Mouse (Mus musculus) T-cell, adult 2 months (primary cell): ENCODE results near the gene Gpr19.

Experiments used
- DNase-seq: peaks from one replicate; pipeline ENCODE4 v3.0.0; 2022; ENCODE audit warnings: low spot score

Gene Gpr19

DNA sequence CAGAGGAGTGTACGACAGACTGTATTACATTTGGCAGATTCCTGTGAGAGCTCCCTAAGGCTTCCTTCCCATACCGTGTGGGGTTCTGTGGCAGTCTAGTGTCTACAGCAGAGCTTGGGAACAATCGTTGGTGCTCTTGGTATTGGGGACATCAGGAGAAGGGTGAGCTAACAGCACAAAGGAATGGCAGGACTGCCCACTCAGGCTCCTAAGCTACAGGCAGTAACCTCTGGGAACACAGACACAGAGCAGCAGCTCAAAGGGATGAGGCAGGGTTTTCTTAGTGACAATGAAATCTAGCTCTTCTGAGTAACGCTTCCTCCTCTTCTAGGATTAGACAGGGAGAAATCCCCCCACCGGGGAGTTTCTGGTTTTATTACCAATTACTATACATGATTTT lies 11.4 kb downstream of the Gpr19 start:
- no peak for DNase-seq

DNA sequence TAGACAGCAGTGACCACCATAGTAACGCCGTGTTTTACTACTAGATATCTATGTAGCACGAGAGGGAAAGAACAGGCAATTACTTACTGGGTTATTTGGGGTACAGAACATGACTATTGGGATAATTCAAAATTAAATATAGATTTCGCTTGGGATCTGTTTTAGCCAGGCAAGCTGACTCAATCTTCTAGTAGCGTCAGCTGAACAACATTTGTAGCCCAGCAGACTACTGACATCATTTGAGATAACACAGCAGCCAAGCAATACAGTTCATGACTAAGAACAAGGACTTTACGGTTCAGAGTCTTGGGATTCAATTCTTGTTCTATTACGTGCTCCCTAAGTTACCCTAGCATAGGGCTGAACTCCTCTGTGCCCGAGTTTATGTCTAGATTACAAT lies 11.9 kb downstream of the Gpr19 start:
- DNase-seq = no peak

DNA sequence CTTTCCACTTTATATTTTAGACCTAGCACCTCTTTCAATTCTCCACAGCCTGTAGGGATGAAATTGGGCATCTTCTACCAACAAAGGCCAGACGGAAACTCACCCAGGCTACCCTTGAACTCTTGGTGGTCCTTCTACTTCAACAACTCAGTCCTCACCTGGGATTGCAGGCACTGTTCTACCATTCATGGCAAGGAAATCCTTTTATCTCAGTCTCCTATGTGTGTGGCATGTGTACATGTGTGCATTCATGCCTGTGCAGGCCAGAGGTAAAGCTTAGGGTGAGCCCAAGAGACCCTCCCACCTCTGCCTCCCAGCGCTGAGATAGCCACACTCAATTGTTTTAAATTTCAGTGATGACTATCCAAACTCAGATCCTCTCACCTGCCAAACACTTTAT lies 12.9 kb downstream of the Gpr19 start:
- no peak for DNase-seq

DNA sequence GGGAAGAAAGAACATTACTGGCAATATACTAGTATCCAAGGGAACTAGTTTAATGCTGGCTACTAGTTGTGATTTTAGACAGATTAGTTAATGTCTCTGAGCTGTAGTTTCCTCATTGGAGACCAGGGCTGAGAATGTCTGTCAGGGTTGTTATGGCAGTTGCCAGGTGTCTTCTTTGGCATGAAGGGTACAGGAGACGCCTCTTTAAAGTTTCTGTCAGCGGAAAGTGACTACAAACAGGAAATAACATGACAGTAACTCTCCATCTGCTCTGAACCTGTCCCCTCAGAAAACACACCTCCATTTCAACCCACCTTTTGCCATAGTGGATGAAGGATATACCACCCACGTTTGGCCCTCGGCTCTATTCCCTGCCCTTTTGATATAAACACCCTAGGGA lies 14.7 kb downstream of the Gpr19 start:
- DNase-seq = peak; percentile 17

DNA sequence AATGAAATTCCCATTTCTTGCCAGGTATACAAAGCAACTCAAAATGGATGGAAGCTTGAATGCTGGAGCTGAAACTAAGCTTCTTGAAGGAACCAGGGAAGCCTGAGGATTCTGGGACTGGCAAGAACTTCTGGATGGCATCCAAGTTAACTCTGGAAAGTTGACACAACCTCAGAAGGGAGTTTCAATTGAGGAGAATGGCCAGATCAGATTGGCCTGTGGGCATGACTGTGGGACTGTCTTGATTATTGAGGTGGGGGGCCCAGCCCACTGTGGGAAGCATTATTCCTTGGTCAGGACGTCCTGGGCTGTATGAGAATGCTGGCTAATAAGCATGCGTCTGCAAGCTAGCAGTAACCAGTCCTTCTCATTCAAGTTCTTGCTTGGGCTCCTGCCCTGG lies 18.3 kb downstream of the Gpr19 start:
- DNase-seq = no peak

DNA sequence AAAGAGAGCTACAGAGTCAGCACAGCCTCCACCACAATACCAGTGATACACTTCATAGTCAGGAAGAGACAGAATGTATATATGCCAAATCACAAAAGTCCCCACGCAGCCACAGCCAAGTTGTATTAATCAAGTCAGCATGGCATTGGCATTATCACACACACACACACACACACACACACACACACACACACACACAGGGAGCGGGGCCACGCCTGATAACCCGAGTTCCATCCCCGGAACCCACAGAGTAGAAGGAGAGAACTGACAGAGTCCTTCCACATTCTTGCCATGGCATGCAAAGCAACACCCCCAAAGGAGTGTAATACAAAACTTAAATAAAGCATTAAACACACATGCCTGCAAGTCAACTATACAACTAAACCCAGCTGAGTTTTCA lies 18.8 kb downstream of the Gpr19 start:
- DNase-seq = no peak

DNA sequence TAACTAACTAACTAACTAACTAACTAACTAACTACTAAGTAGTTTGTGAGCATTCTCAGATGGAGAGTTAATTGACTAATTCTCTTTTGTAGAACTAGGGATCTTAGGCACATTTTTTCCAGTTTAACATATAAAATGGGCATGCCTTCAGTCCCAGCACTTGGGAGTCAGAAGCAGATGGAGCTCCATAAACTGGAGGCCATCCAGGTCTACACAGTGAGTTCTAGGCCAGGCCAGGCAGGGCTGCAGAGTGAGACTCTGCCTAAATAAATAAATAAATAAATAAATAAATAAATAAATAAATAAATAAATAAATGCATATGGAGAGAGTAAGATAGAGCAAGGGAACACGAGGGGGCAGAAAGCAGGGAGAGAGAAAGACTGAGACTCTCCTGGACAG lies 20.5 kb downstream of the Gpr19 start:
- DNase-seq = no peak

- no peak for DNase-seq
Observed at GRCm38 (mm10) chr6:134877276-134877675, 21.1 kb downstream of the Gpr19 start.

- peak; percentile 17 for DNase-seq
Observed at GRCm38 (mm10) chr6:134876795-134877194, 21.6 kb downstream of the Gpr19 start.

DNA sequence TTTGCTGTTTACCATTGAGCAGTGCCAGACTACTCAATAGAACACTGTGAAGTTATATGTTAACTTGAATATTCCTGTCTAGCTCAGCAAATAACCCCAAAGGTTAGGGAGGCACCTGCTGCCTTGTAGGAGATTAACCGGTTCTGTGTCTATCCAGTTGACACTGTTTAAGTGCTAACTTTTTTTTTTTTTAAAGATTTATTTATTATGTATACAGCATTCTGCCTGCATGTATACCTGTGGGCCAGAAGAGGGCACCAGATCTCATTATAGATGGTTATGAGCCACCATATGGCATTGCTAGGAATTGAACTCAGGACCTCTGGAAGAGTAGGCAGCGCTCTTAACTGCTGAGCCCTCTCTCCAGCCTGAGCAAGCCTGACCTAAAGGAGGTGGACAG lies 25.4 kb downstream of the Gpr19 start:
- peak; percentile 38 for DNase-seq

DNA sequence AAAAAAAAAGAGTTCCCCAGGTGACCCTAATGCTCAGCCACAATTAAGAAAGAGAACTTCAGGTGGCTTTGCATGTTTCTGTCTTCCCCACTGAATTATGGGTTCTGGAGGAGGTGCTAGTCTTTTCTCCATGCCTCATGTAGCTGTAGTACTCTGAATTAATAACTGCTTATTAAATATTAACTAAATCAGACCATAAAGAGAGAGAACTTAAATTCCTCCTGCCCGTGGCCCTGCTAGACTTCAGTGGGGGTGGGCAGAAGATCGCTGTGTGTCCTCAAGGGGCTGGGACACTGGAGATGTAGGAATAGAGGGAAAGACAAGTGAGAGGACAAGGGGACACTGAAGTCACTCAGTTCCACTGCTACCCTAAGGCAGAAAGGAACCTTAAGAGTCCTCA lies 26.1 kb downstream of the Gpr19 start:
- no peak for DNase-seq

DNA sequence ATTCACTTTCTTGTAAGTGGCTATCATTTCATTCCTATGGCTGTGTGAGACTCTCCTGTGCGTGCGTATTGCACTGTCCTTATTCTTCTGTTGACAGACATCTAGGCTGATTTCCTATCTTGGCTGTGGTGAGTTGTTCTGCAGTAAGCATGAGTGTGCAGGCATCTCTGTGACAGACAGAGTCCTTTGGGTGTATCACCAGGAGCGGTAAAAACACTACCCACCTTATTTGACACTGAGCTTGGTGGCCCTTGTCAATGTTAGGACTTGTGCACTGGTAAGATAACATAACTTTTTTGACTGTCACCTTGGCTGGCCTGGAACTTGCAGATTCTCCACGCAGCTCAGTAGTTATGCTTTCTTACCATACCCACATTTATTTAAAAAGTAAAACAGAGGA lies 27.5 kb downstream of the Gpr19 start:
- no peak for DNase-seq

- no peak for DNase-seq
Observed at GRCm38 (mm10) chr6:134870209-134870742, 28.1 kb downstream of the Gpr19 start.

DNA sequence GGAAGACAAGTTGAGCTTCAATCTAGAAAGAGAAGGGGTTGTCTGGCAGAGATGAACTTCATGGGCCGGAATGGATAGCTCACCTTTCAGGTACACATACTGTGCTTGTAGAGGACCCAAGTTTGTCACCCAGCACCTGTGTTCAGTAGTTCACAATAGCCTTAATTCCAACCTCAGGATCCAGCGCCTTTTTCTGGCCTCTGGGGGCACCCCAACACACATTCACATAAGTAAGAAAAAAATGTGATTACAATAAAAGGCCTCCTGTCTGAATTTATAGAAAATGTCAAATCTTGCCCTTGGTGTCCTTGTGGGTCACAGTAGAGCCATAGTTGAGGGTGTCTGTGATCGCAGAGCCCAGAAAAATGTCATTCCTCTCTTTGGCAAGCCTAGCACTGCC lies 31.1 kb downstream of the Gpr19 start:
- no peak for DNase-seq

DNA sequence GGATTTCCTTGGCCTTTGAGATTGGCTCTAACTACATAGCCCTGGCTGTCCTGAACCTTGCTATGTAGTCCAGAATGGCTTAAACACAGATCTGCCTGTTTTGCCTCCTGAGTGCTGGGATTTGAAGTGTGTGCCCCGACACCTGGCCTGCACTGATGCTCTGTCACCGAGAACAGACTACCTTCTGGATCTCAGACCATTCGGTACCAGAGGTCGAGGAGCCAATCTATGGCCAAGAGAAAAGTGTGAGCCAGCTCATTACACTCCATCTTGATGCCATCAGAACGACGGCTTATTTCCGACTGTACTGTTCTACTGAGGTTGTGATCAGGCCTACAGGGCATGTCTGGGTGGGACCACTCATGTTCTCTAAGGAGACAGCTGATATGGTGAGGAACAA lies 32.3 kb downstream of the Gpr19 start:
- no peak for DNase-seq

DNA sequence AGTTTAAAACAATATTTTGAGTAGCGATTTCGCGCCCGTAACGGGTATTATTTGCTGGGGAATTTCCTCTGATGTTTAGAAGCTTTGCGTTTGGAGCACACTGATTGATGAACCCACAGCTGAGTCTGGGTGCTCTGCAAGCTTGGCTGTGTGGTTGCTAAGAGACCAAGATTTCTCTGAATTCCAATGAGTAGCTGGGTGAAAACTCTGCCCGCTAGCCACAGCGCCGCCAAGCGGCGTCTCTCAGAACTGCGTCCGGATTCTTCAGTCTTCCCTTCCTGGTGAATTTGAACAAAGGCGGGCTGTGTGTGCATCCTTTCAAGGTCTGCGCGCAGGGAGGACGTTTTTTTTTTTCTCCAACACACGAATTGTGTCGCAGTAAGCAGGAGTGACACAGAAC lies 35.2 kb downstream of the Gpr19 start:
- DNase-seq = peak; percentile 85

DNA sequence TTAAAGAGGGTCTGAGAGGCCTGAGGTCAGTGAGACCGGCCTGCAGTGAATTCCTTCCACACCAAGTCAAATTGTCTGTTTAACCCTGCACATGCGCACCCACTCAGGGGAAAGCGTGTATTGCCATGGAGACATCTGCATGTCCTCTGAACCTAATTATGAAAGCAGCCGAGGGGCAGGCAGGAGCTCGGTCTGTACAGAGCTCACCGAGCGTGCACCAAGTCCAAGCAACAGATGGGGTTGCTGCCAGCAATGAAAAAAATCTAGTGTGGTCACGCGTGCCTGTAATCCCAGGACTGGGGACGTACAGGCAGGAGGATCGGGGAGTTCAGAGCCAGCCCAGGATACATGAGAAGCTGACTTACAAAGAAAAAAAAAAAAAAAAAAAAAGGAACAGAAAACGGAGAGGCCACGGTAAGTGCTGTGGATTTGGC lies 35.7 kb downstream of the Gpr19 start:
- no peak for DNase-seq

DNA sequence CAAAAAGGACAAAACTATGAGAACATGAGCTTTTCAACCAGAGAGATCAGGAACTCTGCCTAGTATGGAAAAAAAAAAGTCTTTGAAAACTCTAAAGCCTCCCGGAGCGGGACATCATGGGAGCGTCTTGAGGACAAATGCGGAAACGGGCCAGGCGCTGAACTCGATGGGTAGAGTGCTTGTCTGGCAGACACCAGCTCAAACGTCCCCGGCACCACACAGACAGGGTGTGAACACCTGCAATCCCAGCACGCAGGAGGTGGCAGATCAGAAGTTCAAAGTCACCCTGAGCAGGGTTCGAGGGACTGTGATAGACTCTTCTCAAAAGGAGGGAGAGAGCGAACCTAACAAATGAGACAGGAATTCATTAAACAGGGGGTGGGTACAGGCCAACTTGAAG lies 37.0 kb downstream of the Gpr19 start:
- DNase-seq = no peak

DNA sequence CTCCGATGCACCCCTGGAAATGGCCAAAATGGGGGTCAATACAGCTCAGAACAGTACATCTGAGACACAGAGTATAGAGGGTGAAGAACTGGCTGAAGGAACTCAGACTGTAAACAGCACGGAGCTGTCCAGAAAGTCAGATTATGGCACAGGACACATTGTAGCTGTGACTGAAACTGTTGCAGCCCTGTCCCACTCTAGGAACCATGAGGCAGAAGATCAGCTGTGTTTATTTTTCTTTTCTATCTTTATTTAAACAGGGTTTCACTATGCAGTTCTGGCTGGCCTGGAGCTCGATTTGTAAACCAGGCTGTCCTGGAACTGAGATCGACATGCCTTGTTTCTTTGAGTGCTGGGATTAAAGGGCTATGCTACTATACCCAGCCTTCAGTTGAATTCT lies 38.1 kb downstream of the Gpr19 start:
- DNase-seq = no peak

GRCm38 (mm10) chr6:134859021-134859420 lies 39.4 kb downstream of the Gpr19 start:
- DNase-seq = no peak

DNA sequence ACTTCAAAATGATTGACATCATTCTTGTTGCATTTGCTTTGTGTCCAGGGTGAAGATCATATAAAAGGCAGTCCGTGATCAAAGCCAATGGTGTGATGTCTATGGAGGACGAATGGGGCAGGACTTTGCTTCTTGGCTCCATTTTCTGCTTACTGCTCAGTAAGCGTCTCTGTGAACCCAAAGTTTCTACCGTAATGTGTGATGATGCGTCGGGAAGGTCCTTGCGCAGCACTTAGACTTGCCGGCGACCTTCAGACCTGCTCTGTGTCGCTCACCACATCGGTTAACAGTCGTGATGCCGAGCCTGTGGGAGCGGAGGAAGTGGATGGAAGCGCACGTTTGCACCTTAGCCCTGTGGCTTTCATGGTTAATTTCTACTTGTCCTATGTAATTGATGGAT lies 42.5 kb downstream of the Gpr19 start:
- DNase-seq = no peak

DNA sequence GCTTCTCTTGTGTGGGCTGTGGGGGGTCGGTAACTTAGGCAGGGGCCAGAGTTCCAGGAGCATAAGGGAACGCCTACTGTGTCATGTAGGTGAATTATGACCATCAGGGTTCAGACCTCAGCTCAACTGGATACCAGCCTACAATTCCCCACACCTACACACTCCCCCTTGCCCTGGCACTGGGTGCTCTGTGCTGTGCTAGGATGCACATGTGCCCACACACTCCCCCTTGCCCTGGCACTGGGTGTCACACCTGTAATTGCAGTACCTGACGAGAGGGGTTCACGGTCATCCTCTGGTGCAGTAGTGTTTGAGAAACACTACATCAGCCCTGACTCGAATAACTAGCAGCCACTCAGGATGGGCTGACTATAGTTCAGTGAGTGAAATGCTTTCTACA lies 43.6 kb downstream of the Gpr19 start:
- DNase-seq = no peak

DNA sequence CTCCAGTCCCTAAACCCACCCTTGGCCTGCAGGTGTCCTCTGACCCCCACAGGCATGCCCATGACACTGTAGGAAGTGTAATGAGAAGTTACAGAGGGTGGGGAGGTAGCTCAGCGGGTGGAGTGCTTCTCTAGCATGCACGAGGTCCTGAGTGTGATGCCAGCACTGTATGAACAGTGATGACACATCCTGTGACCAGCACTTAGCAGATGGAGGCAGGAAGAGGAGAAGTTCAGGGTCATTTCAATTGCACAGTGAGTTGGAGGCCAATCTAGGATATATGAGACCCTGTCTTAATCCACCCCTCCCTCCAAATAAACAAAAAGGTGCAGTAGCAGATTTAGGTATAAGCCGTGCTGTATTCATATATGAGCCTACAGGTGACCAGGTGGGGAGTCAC lies 48.4 kb downstream of the Gpr19 start:
- DNase-seq = no peak

GRCm38 (mm10) chr6:134849461-134849860 lies 48.9 kb downstream of the Gpr19 start:
- DNase-seq = no peak
